ENCODE assay signal across 13 mouse cellular contexts in genomic region chr13:112810248-112810645, GRCm38 (mm10). TPM values are rescaled to one million over a fixed set of nuclear protein-coding genes. Genes with fewer than 3 reads are reported as not detected.
DNase-seq lines count a peak whose midpoint lies in the region; ATAC-seq and TF ChIP-seq lines count a peak whose summit lies in the region.
"Had no signal": no experiment of that assay in that cellular context is flagged by ENCODE, and none has a peak within 500 bp of the region (broad histone marks: within the 10 kb centered on the region; RNA-seq: fewer than 3 reads in every experiment).

No protein-coding gene starts in this region.

- H3K27ac ChIP-seq in heart, embryonic 14.5 days (replicated peaks in 1 of 2; ENCODE audit: control insufficient read depth in 1 of 2, insufficient read depth in 1 of 2, low read depth in 2 of 2, low read length in 2 of 2): 0 out of 4 replicates have a peak overlapping the region, but pooled peaks of 1 of the 2 experiments have one; percentile 44
- H3K27ac ChIP-seq in heart, embryonic 11.5 days (ENCODE audit: low read depth, low read length): no peak overlapping the region
- no peak overlapping the region for H3K27ac ChIP-seq in lung, embryonic 16.5 days (ENCODE audit: low read length)
- H3K27ac ChIP-seq: hindbrain, embryonic 13.5 days; midbrain, embryonic 10.5 days had no signal

- no peak for TF ChIP-seq POLR2A in lung, adult 2 months (IDR thresholded peaks at IDR 0.05; ENCODE audit: borderline replicate concordance, extremely low read depth, low read depth, low read length)
- no peak for TF ChIP-seq POLR2A in myocyte (IDR thresholded peaks at IDR 0.05; ENCODE audit: insufficient read length, low read depth)

- no peaks in the 10 kb centered on the region for H3K27me3 ChIP-seq in heart, embryonic 14.5 days (ENCODE audit: control insufficient read depth, insufficient read depth, low read length)
- no peaks in the 10 kb centered on the region for H3K27me3 ChIP-seq in heart, embryonic 11.5 days (ENCODE audit: control insufficient read depth, insufficient read depth, low read length)
- no peaks in the 10 kb centered on the region for H3K27me3 ChIP-seq in lung, embryonic 16.5 days (ENCODE audit: control insufficient read depth, insufficient read depth, low read depth, low read length)
- H3K27me3 ChIP-seq in myocyte (ENCODE audit: control insufficient read depth, insufficient read depth, insufficient read length): no peaks in the 10 kb centered on the region
- H3K27me3 ChIP-seq: hindbrain, embryonic 13.5 days had no signal

- ATAC-seq in heart, embryonic 14.5 days (ENCODE audit: insufficient number of reproducible peaks, insufficient read depth, low FRiP score, low read depth): no peak
- no peak for ATAC-seq in heart, embryonic 11.5 days (replicated peaks; ENCODE audit: insufficient number of reproducible peaks, low FRiP score, low TSS enrichment)
- 0 out of 2 replicates have a peak, but pooled peaks have one; percentile 16 for ATAC-seq in lung, embryonic 16.5 days (ENCODE audit: low read depth)
- ATAC-seq in granulocyte monocyte progenitor cell, adult 5-6 weeks (replicated peaks; ENCODE audit: poor library complexity, severe bottlenecking): peak; percentile 65
- ATAC-seq: forebrain, embryonic 14.5 days had no signal

- no peak overlapping the region for H3K4me3 ChIP-seq in heart, embryonic 14.5 days (ENCODE audit: control insufficient read depth in 1 of 2, insufficient read depth in 1 of 2, low read depth in 1 of 2, low read length in 2 of 2)
- no peak overlapping the region for H3K4me3 ChIP-seq in heart, embryonic 11.5 days (ENCODE audit: low read depth, low read length)
- no peak overlapping the region for H3K4me3 ChIP-seq in lung, embryonic 16.5 days (ENCODE audit: low read length)
- no peak overlapping the region for H3K4me3 ChIP-seq in lung, adult 2 months (replicated peaks; ENCODE audit: extremely low read depth, low read depth, low read length)
- H3K4me3 ChIP-seq in myocyte: no peak overlapping the region
- H3K4me3 ChIP-seq: hindbrain, embryonic 13.5 days; midbrain, embryonic 10.5 days had no signal

- peaks cover 18% of the 10 kb centered on the region for H3K36me3 ChIP-seq in heart, embryonic 14.5 days (ENCODE audit: control insufficient read depth, insufficient read depth, low read length)
- H3K36me3 ChIP-seq in heart, embryonic 11.5 days (ENCODE audit: control insufficient read depth, insufficient read depth, low read length): peaks cover 12% of the 10 kb centered on the region; the same call in 1 of the 2 replicates
- H3K36me3 ChIP-seq in lung, embryonic 16.5 days (ENCODE audit: control insufficient read depth, insufficient read depth, low read length): peaks cover 22% of the 10 kb centered on the region
- peaks cover 21% of the 10 kb centered on the region for H3K36me3 ChIP-seq in myocyte (ENCODE audit: control insufficient read depth, insufficient read depth)

- peaks cover 2 to 27% of the 10 kb centered on the region in 2 experiments; a peak in 3 of 4 replicates for H3K4me1 ChIP-seq in heart, embryonic 14.5 days (ENCODE audit: control insufficient read depth in 2 of 2, insufficient read depth in 2 of 2, low read length in 2 of 2)
- H3K4me1 ChIP-seq in heart, embryonic 11.5 days (ENCODE audit: control insufficient read depth, insufficient read depth, low read length): 0 out of 2 replicates have a peak, but pooled peaks cover 3% of the 10 kb centered on the region
- peaks cover 7% of the 10 kb centered on the region for H3K4me1 ChIP-seq in lung, embryonic 16.5 days (replicated peaks; ENCODE audit: control insufficient read depth, insufficient read depth, low read length)
- peaks cover 10% of the 10 kb centered on the region for H3K4me1 ChIP-seq in lung, adult 2 months (ENCODE audit: control insufficient read depth, insufficient read depth, low read length)

- DNase-seq in lung, adult 2 months: no peak
- no peak for DNase-seq in spleen, postnatal 10 days (ENCODE audit: low spot score in 2 of 2)
- DNase-seq: cerebellum, adult 11 months; right cerebral cortex, postnatal 14 days; thymus, adult 18-20 months had no signal

- H3K4me2 ChIP-seq in heart, embryonic 14.5 days (ENCODE audit: low read length): no peak overlapping the region
- no peak overlapping the region for H3K4me2 ChIP-seq in heart, embryonic 11.5 days
- H3K4me2 ChIP-seq in lung, embryonic 16.5 days (ENCODE audit: low read depth, low read length): no peak overlapping the region
- peak overlapping the region; percentile 68 for H3K4me2 ChIP-seq in myocyte (ENCODE audit: low read depth)
- H3K4me2 ChIP-seq: hindbrain, embryonic 13.5 days had no signal

- peak overlapping the region; percentile 11; the same call in 1 of the 2 replicates for H3K9ac ChIP-seq in heart, embryonic 14.5 days (ENCODE audit: low read length)
- no peak overlapping the region for H3K9ac ChIP-seq in heart, embryonic 11.5 days (ENCODE audit: low read depth, low read length)
- no peak overlapping the region for H3K9ac ChIP-seq in lung, embryonic 16.5 days (ENCODE audit: low read length)

- 70% methylated on average over 4 of the region's 4 CpGs for WGBS in heart, embryonic 14.5 days
- 78% methylated on average over 4 of the region's 4 CpGs for WGBS in heart, embryonic 11.5 days (ENCODE audit: insufficient replicate concordance)
- WGBS in lung, embryonic 16.5 days: 68% methylated on average over 4 of the region's 4 CpGs
- WGBS in lung, adult 2 months: 44% methylated on average over 4 of the region's 4 CpGs

- peaks cover 25% of the 10 kb centered on the region for H3K79me2 ChIP-seq in myocyte (ENCODE audit: control insufficient read depth, insufficient read depth)

- H3ac ChIP-seq in myocyte (ENCODE audit: control insufficient read depth, insufficient read length): no peak overlapping the region

- TF ChIP-seq CTCF in lung, adult 2 months (IDR thresholded peaks at IDR 0.05; ENCODE audit: insufficient read depth, low read length): no peak

- no peaks in the 10 kb centered on the region for H3K9me3 ChIP-seq in heart, embryonic 14.5 days (ENCODE audit: control insufficient read depth, low read length)
- no peaks in the 10 kb centered on the region for H3K9me3 ChIP-seq in heart, embryonic 11.5 days (replicated peaks; ENCODE audit: control insufficient read depth, low read length)
- H3K9me3 ChIP-seq in lung, embryonic 16.5 days (ENCODE audit: control insufficient read depth, low read length): 0 out of 2 replicates have a peak, but pooled peaks cover 2% of the 10 kb centered on the region
- H3K9me3 ChIP-seq: hindbrain, embryonic 13.5 days; midbrain, embryonic 10.5 days had no signal

TF ChIP-seq in myocyte, 11 proteins besides CTCF, POLR2A, EP300 and RAD21:
- TF ChIP-seq MYOG (IDR thresholded peaks at IDR 0.05; ENCODE audit: control insufficient read depth in 1 of 3, insufficient read depth in 1 of 3, insufficient read length in 2 of 3, low read depth in 2 of 3): no peak
- TF ChIP-seq POLR2AphosphoS2 (IDR thresholded peaks at IDR 0.05; ENCODE audit: insufficient read length, low read depth): no peak
- TF ChIP-seq SRF (IDR thresholded peaks at IDR 0.05; ENCODE audit: control insufficient read depth, insufficient read length, low read depth): no peak
- no peak for TF ChIP-seq MYOD1 (IDR thresholded peaks at IDR 0.05; ENCODE audit: control insufficient read depth in 1 of 3, insufficient read length in 2 of 3, low read depth in 2 of 3)
- no peak for TF ChIP-seq MAX (IDR thresholded peaks at IDR 0.05; ENCODE audit: low read depth)
- no peak for TF ChIP-seq CEBPB (IDR thresholded peaks at IDR 0.05; ENCODE audit: insufficient read depth, poor library complexity, severe bottlenecking)

RNA-seq across cellular contexts. Expression of gene Plpp1, which starts 9.7 kb away (rescaled TPM):
- 45.2 and 56.6 TPM in 2 replicates for polyA plus RNA-seq in heart, embryonic 14.5 days (2014; fragmentation: Nextera tagmentation; extraction: Ambion mirVana)
- polyA plus RNA-seq in heart, embryonic 11.5 days (2014; fragmentation: Nextera tagmentation; extraction: Ambion mirVana): 37.3 and 41.7 TPM in 2 replicates
- 81.5 and 90.8 TPM in 2 replicates for polyA plus RNA-seq in lung, embryonic 16.5 days (2015; fragmentation: Nextera tagmentation; extraction: Ambion mirVana)
- 171 and 191 TPM in 2 replicates for polyA plus RNA-seq in lung, adult 2 months (2012; rRNA removed)
- not detected in 2 replicates for total RNA-seq in granulocyte monocyte progenitor cell, adult 5-6 weeks (2014; fragmentation: Nextera tagmentation)
- total RNA-seq in granulocyte monocyte progenitor cell, adult 5-6 weeks (2017): not detected in 2 replicates
- polyA plus RNA-seq in myocyte (2012; fragmentation: generic; extraction: Trizol): 133 TPM

Comparison
In these comparisons a context has a peak if more than half of its experiments do, and no peak if none do; other contexts are left out.
1. ATAC-seq: peak in lung, embryonic 16.5 days (single experiment) and granulocyte monocyte progenitor cell, adult 5-6 weeks (single experiment); none in heart, embryonic 14.5 days (single experiment) and heart, embryonic 11.5 days (single experiment).